ENCODE assay signal across 16 mouse cellular contexts in genomic region chr7:73328653-73329207, GRCm38 (mm10). TPM values are rescaled to one million over a fixed set of nuclear protein-coding genes. Genes with fewer than 3 reads are reported as not detected.
DNase-seq lines count a peak whose midpoint lies in the region; ATAC-seq and TF ChIP-seq lines count a peak whose summit lies in the region.
"Had no signal": no experiment of that assay in that cellular context is flagged by ENCODE, and none has a peak within 500 bp of the region (broad histone marks: within the 10 kb centered on the region; RNA-seq: fewer than 3 reads in every experiment).

No protein-coding gene starts in this region.

- H3K9ac ChIP-seq in embryonic facial prominence, embryonic 15.5 days, result no peak overlapping the region
- H3K9ac ChIP-seq in stomach, embryonic 14.5 days (replicated peaks; ENCODE audit: low read depth, low read length), result no peak overlapping the region
- H3K9ac ChIP-seq: embryonic facial prominence, embryonic 12.5 days; liver, embryonic 12.5 days had no signal

- ATAC-seq in embryonic facial prominence, embryonic 15.5 days (ENCODE audit: insufficient number of reproducible peaks, low FRiP score, low TSS enrichment, low read depth), result no peak
- ATAC-seq in stomach, embryonic 14.5 days (ENCODE audit: insufficient number of reproducible peaks, insufficient read depth, low FRiP score, low read depth), result peak; percentile 31; the same call in 1 of the 2 replicates
- ATAC-seq: forebrain, embryonic 16.5 days; liver, embryonic 12.5 days had no signal

- H3K9me3 ChIP-seq in embryonic facial prominence, embryonic 15.5 days (replicated peaks), result no peaks in the 10 kb centered on the region
- H3K9me3 ChIP-seq in stomach, embryonic 14.5 days (ENCODE audit: control insufficient read depth, low read depth, low read length), result no peaks in the 10 kb centered on the region
- H3K9me3 ChIP-seq: embryonic facial prominence, embryonic 12.5 days; liver, embryonic 12.5 days had no signal

- H3K4me2 ChIP-seq in embryonic facial prominence, embryonic 15.5 days (replicated peaks), result no peak overlapping the region
- no peak overlapping the region for H3K4me2 ChIP-seq in stomach, embryonic 14.5 days (replicated peaks; ENCODE audit: low read depth, low read length)
- H3K4me2 ChIP-seq: embryonic facial prominence, embryonic 12.5 days; liver, embryonic 12.5 days had no signal

- 0 out of 2 replicates have a peak overlapping the region, but pooled peaks have one; percentile 48 for H3K27ac ChIP-seq in layer of hippocampus, adult 2 months
- peak overlapping the region; percentile 36 for H3K27ac ChIP-seq in embryonic facial prominence, embryonic 15.5 days (replicated peaks)
- H3K27ac ChIP-seq in stomach, embryonic 14.5 days (ENCODE audit: low read length), result peak overlapping the region; percentile 92
- H3K27ac ChIP-seq: embryonic facial prominence, embryonic 12.5 days; heart, embryonic 10.5 days; liver, embryonic 12.5 days had no signal

- peaks cover 33% of the 10 kb centered on the region for H3K4me1 ChIP-seq in embryonic facial prominence, embryonic 15.5 days
- peaks cover 38% of the 10 kb centered on the region for H3K4me1 ChIP-seq in stomach, embryonic 14.5 days (ENCODE audit: control insufficient read depth, insufficient read depth, low read length)
- H3K4me1 ChIP-seq: liver, embryonic 12.5 days had no signal

- H3K4me3 ChIP-seq in layer of hippocampus, adult 2 months, result no peak overlapping the region
- H3K4me3 ChIP-seq in embryonic facial prominence, embryonic 15.5 days (replicated peaks), result no peak overlapping the region
- H3K4me3 ChIP-seq in stomach, embryonic 14.5 days (ENCODE audit: low read depth, low read length), result no peak overlapping the region
- H3K4me3 ChIP-seq: embryonic facial prominence, embryonic 12.5 days; heart, embryonic 10.5 days; liver, embryonic 12.5 days had no signal

- no peaks in the 10 kb centered on the region; the same call in 1 of the 2 replicates for H3K27me3 ChIP-seq in embryonic facial prominence, embryonic 15.5 days
- no peaks in the 10 kb centered on the region for H3K27me3 ChIP-seq in stomach, embryonic 14.5 days (ENCODE audit: control insufficient read depth, insufficient read depth, low read length)
- H3K27me3 ChIP-seq: embryonic facial prominence, embryonic 12.5 days; liver, embryonic 12.5 days had no signal

- no peaks in the 10 kb centered on the region for H3K36me3 ChIP-seq in embryonic facial prominence, embryonic 15.5 days
- H3K36me3 ChIP-seq in stomach, embryonic 14.5 days (ENCODE audit: control insufficient read depth, insufficient read depth, low read length), result no peaks in the 10 kb centered on the region
- H3K36me3 ChIP-seq: embryonic facial prominence, embryonic 12.5 days; heart, embryonic 10.5 days; liver, embryonic 12.5 days had no signal

- DNase-seq in layer of hippocampus, adult 2 months (ENCODE audit: low spot score in 2 of 2), result no peak
- DNase-seq in layer of hippocampus, adult 11-12 months (ENCODE audit: low spot score), result no peak
- peak; percentile 47 for DNase-seq in brain, adult 2 months (ENCODE audit: low read depth, low spot score)
- no peak for DNase-seq in spleen, postnatal 36 days (ENCODE audit: low spot score in 2 of 2)
- DNase-seq in adrenal gland, adult 18-20 months (ENCODE audit: low spot score in 2 of 2), result no peak
- DNase-seq: adrenal gland, adult 8-10 months; cerebellum, adult 9-11 months; midbrain, embryonic 14.5 days; thymus, adult 18-20 months had no signal

- TF ChIP-seq CTCF in layer of hippocampus, adult 2 months (conservative IDR thresholded peaks at IDR 0.05), result no peak

- 42% methylated on average over 5 of the region's 5 CpGs for WGBS in embryonic facial prominence, embryonic 15.5 days
- 10% methylated on average over 5 of the region's 5 CpGs for WGBS in stomach, embryonic 14.5 days

RNA-seq across cellular contexts. Expression of gene Rgma, which starts 46.6 kb away (rescaled TPM):
- 10 to 100 TPM; 45.9 to 53.2 TPM for total RNA-seq in layer of hippocampus, adult 2 months (2021)
- 23.0 and 24.1 TPM in 2 replicates for polyA plus RNA-seq in embryonic facial prominence, embryonic 15.5 days (2015; fragmentation: Nextera tagmentation; extraction: Ambion mirVana)
- polyA plus RNA-seq in stomach, embryonic 14.5 days (2014; fragmentation: Nextera tagmentation; extraction: Ambion mirVana), result 24.9 and 30.5 TPM in 2 replicates
- 10 to 100 TPM in 1 of 2 experiments, 1 to 10 TPM in 1; 8.1 to 12.1 TPM for total RNA-seq in adrenal gland, adult 18-20 months (2021)
- total RNA-seq: megakaryocyte, adult 5-6 weeks had no signal

Comparison
In these comparisons a context has a peak if more than half of its experiments do, and no peak if none do; other contexts are left out.
1. H3K27ac ChIP-seq: peak in every context shown above with its lines; median percentile 92 in stomach, embryonic 14.5 days; 48 in layer of hippocampus, adult 2 months; 36 in embryonic facial prominence, embryonic 15.5 days.